Mouse (Mus musculus): ENCODE data around the gene Gpr108. TPM values are rescaled to one million over a fixed set of nuclear protein-coding genes. Genes with fewer than 3 reads are reported as not detected.
"Not testable (repeated sequence)": the region's sequence is repeated elsewhere in the genome, so short reads cannot be mapped to it uniquely, and the experiment has no call there.

The Gpr108 gene
- total RNA-seq (2021) (10 to 100 TPM; 85.1 to 89.5 TPM), polyA plus RNA-seq (2012; rRNA removed) (79.7 and 82.5 TPM in 2 replicates)
- long read RNA-seq, transcript Gpr108-201 (17 exons, 2,064 nt): minor isoform, 57 of 138 reads
- long read RNA-seq, transcript Gpr108-204 (17 exons, 2,405 nt): major isoform, 66 of 138 reads
- long read RNA-seq, partial matches to known transcripts: 3 of 138 reads
- long read RNA-seq, other reads (novel, unspliced or antisense): 12 of 138 reads

- DNase-seq: peak; percentile 92
Measured at GRCm38 (mm10) chr17:57248201-57248699, at the start of gene Gpr108. Gene Gpr108, minus strand, starts transcription at chr17:57248446.

DNA sequence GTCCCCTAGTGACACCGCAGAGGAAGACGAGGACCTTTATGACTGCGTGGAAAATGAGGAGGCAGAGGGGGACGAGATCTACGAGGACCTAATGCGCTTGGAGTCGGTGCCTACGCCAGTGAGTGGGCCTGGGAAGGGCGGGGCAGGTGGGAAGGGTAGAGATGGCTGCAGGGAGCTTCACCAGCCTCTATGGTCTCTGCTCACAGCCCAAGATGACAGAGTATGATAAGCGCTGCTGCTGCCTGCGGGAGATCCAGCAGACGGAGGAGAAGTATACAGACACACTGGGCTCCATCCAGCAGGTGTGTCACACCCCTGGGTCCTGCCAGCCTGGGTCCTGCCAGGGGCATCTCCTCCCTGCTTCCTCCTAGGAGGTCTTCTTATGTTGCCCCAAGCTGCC is 48.8 kb upstream of the Gpr108 start:
- DNase-seq: no peak

GRCm38 (mm10) chr17:57295935-57296334 is 47.7 kb upstream of the Gpr108 start:
- DNase-seq: no peak

- no peak for DNase-seq
Measured at GRCm38 (mm10) chr17:57292968-57293367, 44.7 kb upstream of the Gpr108 start.

- no peak for DNase-seq
Measured at GRCm38 (mm10) chr17:57292302-57292701, 44.1 kb upstream of the Gpr108 start.

DNA sequence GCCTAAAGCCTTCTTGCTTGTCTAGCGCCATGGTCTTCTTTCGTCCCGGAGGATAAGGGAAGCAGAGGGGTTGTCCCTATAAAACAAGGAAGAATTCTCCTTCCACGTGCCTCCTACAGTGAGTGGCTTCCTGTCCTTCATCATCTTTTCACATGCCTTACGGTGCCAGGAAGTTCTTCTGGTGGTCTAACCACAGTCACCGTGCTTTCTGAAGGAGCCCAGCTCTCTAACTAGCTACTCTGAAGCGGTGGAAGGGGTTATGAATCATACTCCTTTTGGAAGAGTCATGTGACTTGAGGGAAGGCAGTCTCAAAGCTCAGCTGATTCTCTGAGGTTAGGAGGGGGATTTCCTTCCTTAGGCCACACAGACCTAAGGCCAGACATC is 42.4 kb upstream of the Gpr108 start:
- DNase-seq: no peak

DNA sequence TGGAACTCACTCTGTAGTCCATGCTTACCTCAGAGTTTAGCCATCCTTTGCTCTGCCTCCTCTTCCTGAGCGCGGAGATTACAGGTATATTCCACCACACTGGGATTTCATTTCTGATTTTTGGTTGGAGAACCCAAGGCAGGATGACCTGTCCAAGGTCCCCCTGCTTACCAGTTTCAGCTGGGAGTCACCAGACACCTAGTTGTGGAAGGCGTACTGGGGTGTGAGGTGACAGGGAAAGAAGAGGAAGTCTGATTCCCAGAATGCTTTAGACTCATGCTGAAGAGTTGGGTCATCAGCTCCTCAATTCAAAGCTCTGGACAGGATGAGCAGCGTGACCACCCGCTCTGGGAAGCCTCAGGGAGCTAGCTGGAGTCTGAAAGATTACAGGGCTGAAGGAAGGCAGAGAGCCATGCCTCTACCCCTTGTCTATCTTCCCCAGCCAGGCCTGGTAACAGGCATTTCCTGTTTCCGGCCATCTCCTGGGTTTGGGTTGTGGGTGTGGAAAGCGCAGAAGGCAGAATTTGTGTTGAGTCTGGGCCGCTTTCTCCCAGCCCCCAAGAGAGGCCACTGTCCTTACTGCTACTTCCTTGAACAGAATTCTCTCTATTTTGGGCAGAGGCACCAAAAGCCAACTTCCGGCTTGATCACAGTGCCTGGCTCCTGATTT is 41.9 kb upstream of the Gpr108 start:
- no peak for DNase-seq

GRCm38 (mm10) chr17:57289252-57289651 is 41.0 kb upstream of the Gpr108 start:
- DNase-seq: no peak

DNA sequence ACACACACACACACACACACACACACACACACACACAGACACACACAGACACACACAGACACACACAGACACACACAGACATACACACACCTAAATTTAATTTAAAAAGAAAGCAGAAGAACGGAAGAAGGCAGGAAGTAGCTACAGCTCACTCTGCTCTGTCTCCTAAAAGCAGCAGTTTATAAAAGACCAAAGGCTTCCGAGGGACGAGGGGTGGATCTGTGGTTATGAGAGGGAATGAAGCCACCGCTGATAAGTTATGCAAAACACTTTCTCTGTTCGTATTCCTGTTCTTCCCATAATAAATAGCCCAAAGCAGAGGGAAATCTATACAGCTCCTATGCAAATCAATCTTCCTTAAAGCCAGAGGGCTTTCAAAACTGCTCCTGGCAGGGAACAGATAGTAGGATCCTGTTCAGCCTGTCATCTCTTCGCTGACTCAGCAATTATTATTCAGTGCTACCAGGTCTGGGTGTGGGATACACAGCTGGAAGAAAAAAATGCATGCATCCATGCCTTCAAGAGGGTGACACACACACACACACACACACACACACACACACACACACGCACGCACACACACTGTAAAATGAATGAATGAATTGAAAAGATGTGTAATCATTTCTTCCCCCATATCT is 38.6 kb upstream of the Gpr108 start:
- no peak for DNase-seq

GRCm38 (mm10) chr17:57285077-57285476 is 36.8 kb upstream of the Gpr108 start:
- DNase-seq: no peak

- no peak for DNase-seq
Measured at GRCm38 (mm10) chr17:57283906-57284305, 35.7 kb upstream of the Gpr108 start.

DNA sequence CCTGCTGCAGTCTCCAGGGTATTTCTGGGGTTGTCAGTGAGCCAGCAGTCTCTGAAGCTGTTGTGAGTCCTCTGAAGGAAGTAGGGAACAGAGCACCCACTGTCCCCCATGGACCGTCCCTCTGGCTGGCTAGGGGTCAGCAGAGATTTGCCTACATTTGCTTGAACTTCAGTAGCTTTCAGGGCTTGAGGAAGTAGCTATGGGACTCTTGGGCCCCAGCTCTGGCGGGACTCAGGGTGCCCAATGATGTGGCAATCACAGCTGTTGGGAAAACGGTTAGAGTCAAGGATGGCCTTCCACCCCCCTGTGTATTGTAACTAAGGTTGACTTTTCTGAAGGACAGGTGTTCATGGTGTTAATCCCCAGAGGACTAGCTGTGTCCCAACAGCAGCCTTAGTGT is 32.2 kb upstream of the Gpr108 start:
- no peak for DNase-seq

- no peak for DNase-seq
Measured at GRCm38 (mm10) chr17:57279591-57280224, 31.5 kb upstream of the Gpr108 start.

- peak; percentile 36 for DNase-seq
Measured at GRCm38 (mm10) chr17:57278943-57279590, 30.8 kb upstream of the Gpr108 start, which contains the start of gene Vav1. Gene Vav1, plus strand, starts transcription at chr17:57279100.

DNA sequence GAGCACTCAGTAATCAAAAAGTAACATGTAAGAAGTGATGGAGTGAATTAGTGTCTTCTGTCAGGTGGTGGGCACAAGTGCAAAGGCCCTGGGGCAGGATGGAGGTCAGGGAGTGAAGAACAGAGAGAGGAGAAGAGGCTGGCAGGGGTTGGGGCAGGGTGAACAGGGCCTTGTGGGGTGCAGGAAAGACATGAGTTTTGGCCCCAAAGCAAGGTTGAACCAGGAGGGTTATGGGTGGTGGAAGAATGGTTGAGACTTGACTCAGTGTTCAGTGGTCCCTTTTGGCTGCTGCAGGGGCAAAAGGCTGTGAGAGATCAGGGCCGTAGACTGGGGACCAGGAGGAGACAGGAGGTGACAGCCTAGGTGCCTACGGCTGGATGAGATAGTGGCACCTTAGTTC is 30.3 kb upstream of the Gpr108 start:
- DNase-seq: no peak

GRCm38 (mm10) chr17:57277598-57278261 is 29.5 kb upstream of the Gpr108 start:
- DNase-seq: not testable (repeated sequence)

DNA sequence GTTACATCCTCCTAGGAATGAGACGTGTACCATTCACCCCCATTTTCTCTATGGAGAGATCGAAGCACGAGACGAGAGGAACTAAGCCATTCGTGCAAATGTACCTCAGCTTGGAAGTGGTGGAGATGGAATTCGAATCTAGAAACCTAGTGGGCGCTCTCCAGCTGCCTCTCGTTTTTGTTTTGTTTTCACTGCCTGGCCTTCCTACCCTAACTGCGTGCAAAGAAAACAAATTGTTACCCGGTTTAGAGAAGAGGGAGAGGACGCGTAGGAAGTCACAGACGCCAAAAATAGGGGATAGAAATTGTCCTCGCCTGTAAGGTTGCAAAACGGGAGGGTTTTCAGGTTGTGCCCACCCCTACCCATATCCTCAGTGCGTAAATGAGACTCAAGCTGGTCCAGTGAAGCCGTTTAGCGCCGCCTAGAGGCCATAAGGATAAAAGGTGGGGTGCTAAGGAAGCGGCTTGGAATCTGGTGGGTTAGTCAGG is 28.4 kb upstream of the Gpr108 start:
- peak; percentile 85 for DNase-seq

GRCm38 (mm10) chr17:57275997-57276351 is 27.7 kb upstream of the Gpr108 start:
- peak; percentile 49 for DNase-seq

DNA sequence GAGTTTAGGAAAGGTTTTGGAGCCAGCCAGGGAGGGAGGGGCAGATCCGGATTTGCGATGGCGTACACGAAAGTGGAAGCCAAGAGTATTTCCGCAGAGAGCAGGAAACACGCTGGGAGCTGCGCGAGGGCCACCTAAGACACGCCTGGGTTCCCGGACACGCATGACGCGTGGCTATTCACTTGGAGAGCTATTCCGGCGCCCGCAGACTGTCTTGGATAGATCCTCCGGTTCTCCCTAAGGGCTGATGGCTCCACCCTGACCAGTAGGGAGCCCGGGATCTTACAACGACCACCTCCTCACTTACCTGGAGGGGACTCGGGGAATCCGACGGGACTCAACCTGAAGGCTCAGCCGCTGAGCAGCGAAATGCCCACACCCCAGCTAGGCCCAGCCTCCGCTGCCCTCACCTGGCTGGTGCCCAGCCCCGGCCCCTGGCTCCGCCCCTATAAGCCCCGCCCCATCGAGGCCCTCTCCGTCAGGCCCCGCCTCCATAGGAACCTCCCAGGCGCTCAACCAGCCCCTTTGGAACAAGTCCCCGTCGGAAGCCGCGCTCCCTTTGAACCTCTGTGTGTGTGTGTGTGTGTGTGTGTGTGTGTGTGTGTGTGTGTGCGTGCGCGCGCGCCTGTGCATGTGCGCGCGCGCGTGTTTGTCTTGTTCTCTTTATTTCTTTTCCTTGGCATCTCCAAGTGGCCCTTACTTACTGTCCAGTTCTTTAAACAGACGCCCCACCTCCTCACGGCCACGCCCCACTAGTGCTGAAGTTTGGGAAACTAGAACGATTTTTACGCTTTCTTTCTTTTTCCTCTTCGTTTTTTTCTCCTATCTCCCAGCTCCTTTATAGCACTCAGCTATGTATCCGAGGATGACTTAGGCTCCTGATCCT is 27.1 kb upstream of the Gpr108 start:
- DNase-seq: peak; percentile 97

- no peak for DNase-seq
Measured at GRCm38 (mm10) chr17:57274686-57275085, 26.4 kb upstream of the Gpr108 start.

Data from adrenal gland, adult 2 months (tissue).